Mouse (Mus musculus) layer of hippocampus, postnatal 25 days (tissue): Measurements from ENCODE around the gene Rnaset2a. TPM values are rescaled to one million over a fixed set of nuclear protein-coding genes. Genes with fewer than 3 reads are reported as not detected.
"Not testable (repeated sequence)": the region's sequence is repeated elsewhere in the genome, so short reads cannot be mapped to it uniquely, and the experiment has no call there.

ENCODE experiments used
- DNase-seq, 2 experiments: peaks; one replicate each; pipeline ENCODE4 v3.0.0; 2022; ENCODE audit warnings: mixed read lengths in 2 of 2, low spot score in 1 of 2; ENCODE audit errors: extremely low spot score in 1 of 2
- total RNA-seq, 2 experiments: library from RNA; stranded (reverse); gene quantifications; 2 replicates each; pipeline ENCODE4 v1.2.3; 2021

The Rnaset2a gene
- total RNA-seq, result 1 to 10 TPM; 6.0 to 6.3 TPM

GRCm38 (mm10) chr17:8147439-8148316 is at the start of gene Rnaset2a, which contains the start of gene Gm49673:
Rnaset2a (minus strand) TSS chr17:8148097.
Gm49673 (minus strand) TSS chr17:8147788.
- not testable (repeated sequence) for DNase-seq

DNA sequence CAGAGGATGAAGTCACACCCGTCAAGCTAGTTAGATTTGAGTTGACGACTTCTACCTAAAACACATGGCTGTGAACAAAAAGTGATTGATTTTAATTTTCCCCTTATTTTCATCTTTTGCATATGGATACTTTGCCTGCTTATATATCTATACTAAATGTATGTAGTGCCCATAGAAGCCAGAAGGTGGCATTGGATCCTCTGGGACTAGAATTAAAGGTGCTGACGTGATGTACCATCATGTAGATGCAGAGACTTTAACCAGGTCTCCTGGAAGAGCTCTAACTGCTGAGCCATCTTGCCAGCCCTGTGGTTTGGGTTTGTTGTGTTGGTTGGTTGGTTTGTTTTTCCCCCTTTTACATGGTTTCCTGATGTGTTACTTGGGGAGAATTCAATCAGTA is 49.8 kb upstream of the Rnaset2a start:
- no peak for DNase-seq

GRCm38 (mm10) chr17:8195685-8196376 is 47.9 kb upstream of the Rnaset2a start:
- DNase-seq, result no peak

GRCm38 (mm10) chr17:8193678-8194077 is 45.8 kb upstream of the Rnaset2a start:
- no peak for DNase-seq

DNA sequence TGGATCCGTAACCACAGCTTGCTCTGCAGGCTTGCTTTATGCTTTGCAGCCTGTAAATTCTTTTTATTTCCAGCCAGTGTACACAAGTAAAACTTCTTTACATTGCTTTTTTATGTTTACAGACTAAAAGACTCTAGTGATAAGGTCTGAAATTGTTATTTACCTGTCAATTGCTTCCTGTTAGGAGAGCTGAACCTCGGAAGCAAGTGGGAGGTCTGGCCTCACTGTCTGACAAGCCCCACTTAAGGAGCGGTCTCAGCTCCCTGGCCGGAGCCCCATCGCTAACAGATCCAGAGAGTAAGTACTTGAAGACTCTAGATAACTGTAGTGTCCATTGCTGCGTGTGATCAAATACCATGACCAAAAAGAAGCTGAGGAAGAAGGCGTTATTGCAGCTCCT is 36.3 kb upstream of the Rnaset2a start:
- no peak for DNase-seq

DNA sequence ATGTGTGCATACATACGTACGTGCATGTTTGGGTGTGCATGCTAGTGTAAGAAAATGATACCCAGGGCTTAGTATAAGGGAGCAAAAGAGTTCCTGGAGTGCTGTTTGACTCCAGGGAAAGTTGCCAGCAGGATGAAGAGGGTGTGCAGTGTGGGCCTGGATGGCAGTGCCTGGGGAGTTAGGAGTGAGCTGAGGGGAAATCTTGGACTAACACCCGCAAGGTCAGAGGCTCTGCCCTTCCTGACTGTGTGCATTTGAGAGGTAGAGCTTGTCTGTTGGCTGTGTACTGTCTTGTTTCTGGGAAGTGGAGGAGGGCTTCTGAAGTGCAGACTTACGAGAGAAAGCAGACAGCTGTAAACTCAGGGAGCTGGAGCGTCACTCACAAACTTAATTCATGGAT is 35.9 kb upstream of the Rnaset2a start:
- no peak for DNase-seq

DNA sequence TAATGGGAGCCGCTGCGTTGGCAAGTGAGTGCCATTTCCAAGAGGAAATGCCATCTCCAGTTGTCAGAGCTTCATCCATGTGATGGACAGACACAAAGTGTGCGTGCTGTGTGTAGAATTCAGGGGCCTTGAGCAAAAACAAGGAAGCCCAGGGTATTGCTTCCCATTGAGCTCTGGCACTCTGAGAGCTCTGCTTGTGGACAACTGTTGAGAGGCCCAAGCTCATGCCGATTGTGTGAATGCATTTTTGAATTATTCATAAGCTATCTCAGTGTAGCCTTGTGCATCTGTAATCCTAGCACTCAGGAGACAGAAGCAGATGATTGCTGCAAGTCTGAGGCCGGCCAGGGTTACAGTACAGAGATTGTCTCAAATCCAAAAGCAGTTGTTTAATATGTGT is 29.2 kb upstream of the Rnaset2a start:
- no peak for DNase-seq

- DNase-seq, result no peak
Observed at GRCm38 (mm10) chr17:8171081-8171480, 23.2 kb upstream of the Rnaset2a start.

DNA sequence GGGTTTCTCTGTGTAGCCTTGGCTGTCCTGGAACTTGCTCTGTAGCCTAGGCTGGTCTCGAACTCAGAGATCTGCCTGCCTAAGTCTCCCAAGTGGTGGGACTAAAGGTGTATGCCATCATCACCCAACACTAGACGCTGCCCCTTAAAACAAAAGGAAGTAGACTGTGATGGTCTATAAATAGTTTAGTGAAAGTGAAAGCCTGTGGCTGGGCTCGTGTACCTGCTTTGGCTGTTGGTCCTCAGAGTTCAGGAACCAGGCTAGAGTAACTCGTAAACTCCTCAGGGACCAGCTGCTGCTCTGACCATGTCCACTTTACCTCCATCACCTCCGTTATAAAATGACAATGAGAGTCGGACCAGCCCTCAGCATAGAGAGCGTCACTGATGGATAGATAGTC is 22.4 kb upstream of the Rnaset2a start:
- no peak for DNase-seq

- DNase-seq, result not testable (repeated sequence)
Observed at GRCm38 (mm10) chr17:8167436-8167835, 19.5 kb upstream of the Rnaset2a start.

GRCm38 (mm10) chr17:8166454-8166853 is 18.6 kb upstream of the Rnaset2a start:
- not testable (repeated sequence) for DNase-seq

DNA sequence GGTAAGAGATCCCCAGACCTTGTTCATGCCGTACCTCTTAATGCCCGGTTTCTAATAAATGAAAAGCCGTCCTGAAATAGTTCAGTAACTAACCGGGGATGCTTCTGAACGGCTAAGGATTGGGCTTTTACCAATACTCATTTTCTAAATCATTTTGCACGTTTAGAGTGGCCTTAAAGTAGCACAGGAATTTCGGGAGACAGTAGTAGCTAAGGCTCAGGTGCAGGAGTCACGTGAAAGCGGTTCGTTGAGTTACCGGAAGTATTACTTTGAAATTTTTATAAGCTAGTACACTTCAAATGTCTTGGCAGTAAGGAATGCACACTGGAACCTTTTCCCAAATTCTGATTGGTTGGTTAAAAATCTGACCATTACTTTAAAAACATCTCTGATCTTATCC is 18.1 kb upstream of the Rnaset2a start:
- not testable (repeated sequence) for DNase-seq

GRCm38 (mm10) chr17:8165608-8165945 is 17.7 kb upstream of the Rnaset2a start:
- peak in 1 of 2 experiments; percentile 45 for DNase-seq

DNA sequence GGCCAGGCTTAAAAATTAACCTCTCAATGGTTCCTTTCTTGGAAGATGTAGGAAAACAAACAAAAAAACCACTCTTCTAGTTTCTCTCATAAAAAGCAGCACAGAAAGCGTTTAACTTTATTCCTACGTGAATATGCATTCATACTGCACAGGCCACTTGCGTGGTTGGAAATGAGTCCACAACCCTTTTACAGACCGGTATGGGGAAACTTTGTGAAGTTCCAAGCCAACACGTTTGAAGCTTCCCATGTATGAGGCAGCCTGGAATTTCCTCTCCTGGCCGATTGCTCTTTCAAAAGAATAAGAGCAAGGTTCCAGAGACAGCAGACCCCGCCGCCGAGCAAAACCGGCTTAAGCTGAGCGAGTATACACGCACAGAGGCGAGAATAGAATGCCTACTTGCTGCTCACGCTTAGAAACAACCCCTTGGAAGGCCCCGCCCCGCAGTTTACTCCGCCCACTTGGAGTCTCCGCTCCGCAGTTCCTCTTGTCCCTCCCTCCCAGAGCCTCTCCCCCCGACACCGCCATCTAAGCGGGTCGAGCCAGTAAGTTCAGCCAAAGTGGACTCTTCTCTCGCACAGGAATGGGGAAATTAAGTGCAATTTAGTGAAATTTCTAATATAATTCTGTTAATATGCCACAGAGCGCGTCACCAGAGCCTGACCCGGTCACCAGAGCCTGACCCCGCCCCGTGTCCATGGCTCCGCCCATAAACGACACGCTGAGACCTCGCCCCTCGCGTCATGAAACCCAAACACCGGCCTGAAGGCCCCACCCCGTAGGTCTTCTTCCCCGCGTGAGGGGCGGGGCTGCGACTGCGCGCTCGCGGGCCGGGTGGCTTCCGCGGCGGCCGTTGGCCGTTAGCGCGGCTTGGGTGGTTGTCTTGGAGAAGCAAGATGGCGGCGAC is 17.1 kb upstream of the Rnaset2a start, which contains the start of gene Fgfr1op:
Gene Fgfr1op, plus strand, starts transcription at position 801 of the 907 bp plus-strand sequence.
- DNase-seq, result peak in 1 of 2 experiments; percentile 85

DNA sequence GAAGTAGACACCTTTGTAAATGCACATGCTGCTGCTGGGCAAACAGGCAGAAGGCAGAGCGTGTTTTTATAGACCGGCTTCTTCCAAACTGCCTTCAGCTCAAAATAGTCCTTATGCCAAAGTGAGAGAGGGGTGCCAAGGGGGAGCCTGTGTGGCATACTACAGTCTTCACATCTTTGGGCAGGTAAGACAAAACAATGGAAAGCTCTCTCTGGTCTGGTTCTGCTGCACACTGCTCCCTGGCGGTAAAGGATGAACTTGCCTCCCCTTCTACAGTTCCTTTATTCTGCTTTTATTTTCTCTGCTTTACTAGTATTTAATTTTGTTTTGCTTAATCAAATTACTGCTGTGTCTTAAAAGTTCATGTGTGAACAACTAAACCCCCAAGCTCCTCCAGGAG is 13.1 kb upstream of the Rnaset2a start:
- DNase-seq, result peak in 1 of 2 experiments; percentile 50

GRCm38 (mm10) chr17:8158627-8159026 is 10.7 kb upstream of the Rnaset2a start:
- DNase-seq, result not testable (repeated sequence)

DNA sequence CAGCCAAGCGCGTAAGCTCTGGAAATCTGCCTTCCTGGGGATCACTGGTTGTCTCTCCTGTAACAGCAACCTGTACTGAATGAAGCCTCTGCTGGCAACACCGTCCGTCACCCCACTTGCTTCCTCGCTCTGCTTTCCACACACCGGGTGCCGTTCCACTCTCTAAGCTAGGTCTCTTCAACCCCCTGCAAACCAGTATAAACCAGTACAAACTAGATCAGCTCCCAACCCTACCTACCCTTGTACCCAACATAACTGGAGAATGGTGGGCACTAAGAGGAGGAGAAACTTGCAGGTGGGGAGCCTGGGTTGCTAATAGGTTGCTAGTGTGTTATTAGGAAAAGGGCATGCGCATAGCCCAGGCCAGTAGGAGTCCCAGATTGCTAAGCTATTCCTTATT is 8.1 kb upstream of the Rnaset2a start:
- DNase-seq, result not testable (repeated sequence)

DNA sequence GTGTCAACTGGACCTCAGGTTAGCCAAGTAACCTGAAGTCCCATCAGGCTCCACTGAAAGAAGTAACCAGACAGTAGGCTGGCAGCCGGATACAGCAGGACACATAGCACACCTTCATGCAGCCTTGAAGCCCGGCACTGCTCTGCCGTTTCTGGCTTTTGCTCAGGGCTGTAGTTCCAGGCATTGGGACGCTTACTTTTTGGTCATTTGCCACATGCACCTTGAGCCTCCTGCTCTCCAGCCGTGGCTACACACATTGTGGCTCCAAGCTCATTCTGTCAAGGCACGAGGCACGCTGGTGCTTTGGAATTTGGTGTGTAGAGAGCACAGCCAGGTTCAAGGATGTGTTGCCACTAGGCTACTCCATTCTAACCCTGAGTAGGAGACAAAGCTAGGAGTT is 7.1 kb upstream of the Rnaset2a start:
- DNase-seq, result not testable (repeated sequence)

- DNase-seq, result not testable (repeated sequence)
Observed at GRCm38 (mm10) chr17:8146931-8147330, 966 bp downstream of the Rnaset2a start.
